Mouse (Mus musculus) kidney, embryonic 16.5 days (tissue): ENCODE measurements around the gene Gm49333. TPM values are rescaled to one million over a fixed set of nuclear protein-coding genes. Genes with fewer than 3 reads are reported as not detected.

ENCODE experiments used
- ATAC-seq: fragments of 200-750 bp; cut with Nextera tagmentation; 2 replicates; pipeline ENCODE4 v1.8.0; 2017; ENCODE audit warnings: moderate TSS enrichment; ENCODE audit not compliant: low FRiP score, low TSS enrichment
- H3K27ac ChIP-seq: fragments of 300-500 bp; sonication (generic); 2 replicates; pipeline ENCODE4 v1.5.1; 2014; ENCODE audit warnings: low read length
- H3K27me3 ChIP-seq: fragments of 300-500 bp; sonication (generic); 2 replicates; pipeline ENCODE4 v1.6.1; 2014; ENCODE audit warnings: low read length, control low read depth, mixed read lengths; ENCODE audit not compliant: insufficient read depth
- H3K36me3 ChIP-seq: fragments of 300-500 bp; sonication (generic); 2 replicates; pipeline ENCODE4 v1.6.1; 2014; ENCODE audit warnings: low read length, control low read depth, mixed read lengths; ENCODE audit not compliant: insufficient read depth
- H3K4me1 ChIP-seq: fragments of 300-500 bp; sonication (generic); 2 replicates; pipeline ENCODE4 v1.6.1; 2014; ENCODE audit warnings: low read length, control low read depth, mixed read lengths; ENCODE audit not compliant: insufficient read depth
- H3K4me2 ChIP-seq: fragments of 300-500 bp; sonication (generic); replicated peaks from 2 replicates; pipeline ENCODE4 v1.6.1; 2014; ENCODE audit warnings: low read depth, low read length
- H3K4me3 ChIP-seq: fragments of 300-500 bp; sonication (generic); 2 replicates; pipeline ENCODE4 v1.5.1; 2014; ENCODE audit warnings: mild to moderate bottlenecking, low read length
- H3K9ac ChIP-seq: fragments of 300-500 bp; sonication (generic); replicated peaks from 2 replicates; pipeline ENCODE4 v1.6.1; 2014; ENCODE audit warnings: low read length
- H3K9me3 ChIP-seq: fragments of 300-500 bp; sonication (generic); 2 replicates; pipeline ENCODE4 v1.6.1; 2016; ENCODE audit warnings: low read length, control low read depth
- WGBS: fragments of 180-500 bp; shearing (Covaris S2); extraction: QIAGEN DNeasy Blood & Tissue Kit; methylation state at CpG from one replicate; pipeline ENCODE4 v1.1.7; 2014; 5-methylcytosine and 5-hydroxymethylcytosine counted together
- polyA plus RNA-seq: library from polyadenylated mRNA; unstranded; fragments of >200 nt; fragmentation: Nextera tagmentation; extraction: Ambion mirVana; gene quantifications from 2 replicates; pipeline ENCODE4 v1.2.1, GENCODE M21; 2015

Gm49333 gene
- polyA plus RNA-seq = not detected in 2 replicates

GRCm38 (mm10) chr16:20611357-20612227, at the start of gene Gm49333, which contains the start of the genes Eef1akmt4 and Alg3:
TSS of gene Gm49333 (plus strand) at chr16:20611610.
TSS of gene Eef1akmt4 (plus strand) at chr16:20611593.
TSS of gene Alg3 (minus strand) at chr16:20611735.
- Histone ChIP-seq H3K27me3 (no peaks in the 10 kb centered on the region), H3K9ac (peak within 1 kb of the TSS; percentile 91), H3K9me3 (no peaks in the 10 kb centered on the region), H3K36me3 (0 out of 2 replicates have a peak, but pooled peaks cover 3% of the 10 kb centered on the region), H3K4me3 (peak within 1 kb of the TSS; percentile 90), H3K27ac (peak within 1 kb of the TSS; percentile 86), H3K4me2 (peak within 1 kb of the TSS; percentile 90), H3K4me1 (peaks cover 10% of the 10 kb centered on the region)
- peak; percentile 98 for ATAC-seq
- WGBS = under 1% methylated on average over 41 of the region's 41 CpGs

GRCm38 (mm10) chr16:20565075-20565474, 46.3 kb upstream of the Gm49333 start:
- no peak overlapping the region for H3K9ac ChIP-seq
- H3K9me3 ChIP-seq = no peaks in the 10 kb centered on the region
- ATAC-seq = no peak
- WGBS = 65% methylated on average over 1 of the region's 1 CpGs
- H3K4me2 ChIP-seq = no peak overlapping the region
- H3K27me3 ChIP-seq = no peaks in the 10 kb centered on the region
- H3K27ac ChIP-seq = no peak overlapping the region
- H3K36me3 ChIP-seq = peaks cover 31% of the 10 kb centered on the region
- H3K4me1 ChIP-seq = no peaks in the 10 kb centered on the region
- no peak overlapping the region for H3K4me3 ChIP-seq

DNA sequence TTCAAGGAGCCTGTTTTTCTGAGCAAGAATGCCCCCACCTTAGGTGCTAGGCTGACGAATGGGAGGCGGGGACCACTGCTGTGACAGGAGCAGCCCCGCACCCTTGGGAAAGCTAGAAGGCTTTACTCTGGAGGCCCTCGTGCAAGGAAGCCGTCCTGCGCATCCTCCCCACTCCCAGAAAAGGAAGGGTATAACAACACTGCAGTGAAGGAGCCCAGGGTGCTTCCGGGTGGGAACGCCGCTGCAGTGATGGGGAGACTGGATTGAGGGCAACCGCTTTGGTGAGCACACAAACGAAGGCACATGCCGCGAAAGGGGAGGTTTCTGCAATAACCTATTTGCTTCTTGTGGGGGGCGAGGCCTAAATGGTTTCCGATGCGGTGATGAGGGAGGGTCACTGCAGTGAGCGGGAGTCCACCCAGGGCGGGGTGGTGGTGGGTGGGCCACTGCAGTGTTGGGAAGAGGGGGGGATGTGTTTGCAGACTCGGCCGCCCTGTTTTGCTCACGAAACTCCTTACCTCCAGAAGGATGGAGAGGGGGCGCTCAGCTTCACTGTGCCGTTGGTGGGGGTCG, 22.0 kb upstream of the Gm49333 start, which contains the start of gene Vwa5b2:
Gene Vwa5b2 (plus strand): TSS at position 106 of the 573 bp plus-strand sequence.
- peak; percentile 7; the same call in 1 of the 2 replicates for ATAC-seq
- peak within 1 kb of the TSS; percentile 92 for H3K4me2 ChIP-seq
- H3K4me3 ChIP-seq = peak within 1 kb of the TSS; percentile 48
- H3K27me3 ChIP-seq = peaks cover 49% of the 10 kb centered on the region
- H3K9ac ChIP-seq = peak within 1 kb of the TSS; percentile 61
- H3K4me1 ChIP-seq = peaks cover 19% of the 10 kb centered on the region
- WGBS = under 1% methylated on average over 24 of the region's 24 CpGs
- H3K27ac ChIP-seq = no peak within 1 kb of the TSS
- no peaks in the 10 kb centered on the region for H3K9me3 ChIP-seq
- no peaks in the 10 kb centered on the region for H3K36me3 ChIP-seq

GRCm38 (mm10) chr16:20589939-20590679, 21.3 kb upstream of the Gm49333 start:
- Histone ChIP-seq H3K36me3 (no peaks in the 10 kb centered on the region), H3K4me1 (peaks cover 19% of the 10 kb centered on the region), H3K27me3 (peaks cover 49% of the 10 kb centered on the region), H3K9me3 (no peaks in the 10 kb centered on the region), H3K27ac (no peak overlapping the region), H3K4me3 (peak overlapping the region; percentile 48), H3K9ac (peak overlapping the region; percentile 61), H3K4me2 (peak overlapping the region; percentile 92)
- ATAC-seq = peak; percentile 83
- 0% methylated on average over 39 of the region's 39 CpGs for WGBS

DNA sequence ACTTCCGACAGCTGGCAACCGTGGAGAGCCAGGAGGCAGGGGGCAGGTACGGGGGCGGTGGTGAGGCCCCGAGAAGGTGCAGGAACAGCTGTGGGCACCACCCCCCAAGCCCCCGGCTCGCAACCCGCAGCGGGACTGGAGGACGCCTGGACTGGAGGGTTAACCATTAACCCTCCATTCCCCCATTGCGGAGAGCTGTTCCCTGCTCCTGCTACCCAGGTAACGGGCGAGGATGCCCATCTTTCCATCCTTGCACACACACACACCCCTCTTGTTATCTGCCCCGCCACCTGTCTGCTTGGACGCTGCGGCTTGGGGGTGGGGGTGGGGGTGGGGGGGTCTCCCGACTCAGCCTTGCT, 20.8 kb upstream of the Gm49333 start:
- H3K4me1 ChIP-seq = peaks cover 19% of the 10 kb centered on the region
- H3K36me3 ChIP-seq = no peaks in the 10 kb centered on the region
- no peak overlapping the region for H3K9ac ChIP-seq
- H3K4me3 ChIP-seq = peak overlapping the region; percentile 48
- H3K27ac ChIP-seq = no peak overlapping the region
- peak overlapping the region; percentile 92 for H3K4me2 ChIP-seq
- H3K27me3 ChIP-seq = peaks cover 49% of the 10 kb centered on the region
- 5% methylated on average over 17 of the region's 17 CpGs for WGBS
- no peaks in the 10 kb centered on the region for H3K9me3 ChIP-seq
- peak; percentile 53 for ATAC-seq

DNA sequence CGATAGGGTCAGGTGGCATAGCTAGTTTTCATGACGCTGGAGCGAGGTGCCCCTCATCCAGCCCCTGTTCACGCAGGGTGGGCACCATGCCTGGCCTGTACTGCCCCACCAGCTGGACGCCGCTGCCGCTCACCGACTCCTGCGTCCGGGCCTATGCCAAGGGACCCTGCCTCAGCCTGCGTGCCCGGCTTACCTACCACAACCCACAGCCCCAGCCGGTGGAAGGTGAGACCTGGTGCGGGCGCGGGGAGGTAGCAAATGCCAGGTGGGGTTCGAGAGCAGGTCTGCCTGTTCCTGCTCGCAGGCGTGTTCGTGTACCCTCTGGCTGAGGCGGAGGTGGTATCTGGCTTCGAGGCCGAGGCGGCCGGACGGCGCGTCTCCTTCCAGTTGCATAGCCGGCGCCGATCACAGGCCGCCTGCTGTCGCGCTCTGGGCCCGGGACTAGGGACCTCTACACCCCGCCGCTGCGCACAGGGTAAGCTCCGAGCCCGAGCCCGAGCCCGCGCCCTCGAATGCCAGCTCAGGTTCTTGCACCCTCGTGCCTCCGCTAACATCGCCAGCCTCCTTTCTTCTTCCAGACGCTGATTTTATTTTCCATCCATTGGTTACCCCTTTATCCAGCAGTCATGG, 20.2 kb upstream of the Gm49333 start:
- Histone ChIP-seq H3K9ac (no peak overlapping the region), H3K4me1 (peaks cover 19% of the 10 kb centered on the region), H3K9me3 (no peaks in the 10 kb centered on the region), H3K4me2 (peak overlapping the region; percentile 92), H3K27me3 (peaks cover 49% of the 10 kb centered on the region), H3K4me3 (peak overlapping the region; percentile 48), H3K27ac (no peak overlapping the region), H3K36me3 (no peaks in the 10 kb centered on the region)
- ATAC-seq = peak; percentile 28; the same call in 1 of the 2 replicates
- 4% methylated on average over 48 of the region's 48 CpGs for WGBS

DNA sequence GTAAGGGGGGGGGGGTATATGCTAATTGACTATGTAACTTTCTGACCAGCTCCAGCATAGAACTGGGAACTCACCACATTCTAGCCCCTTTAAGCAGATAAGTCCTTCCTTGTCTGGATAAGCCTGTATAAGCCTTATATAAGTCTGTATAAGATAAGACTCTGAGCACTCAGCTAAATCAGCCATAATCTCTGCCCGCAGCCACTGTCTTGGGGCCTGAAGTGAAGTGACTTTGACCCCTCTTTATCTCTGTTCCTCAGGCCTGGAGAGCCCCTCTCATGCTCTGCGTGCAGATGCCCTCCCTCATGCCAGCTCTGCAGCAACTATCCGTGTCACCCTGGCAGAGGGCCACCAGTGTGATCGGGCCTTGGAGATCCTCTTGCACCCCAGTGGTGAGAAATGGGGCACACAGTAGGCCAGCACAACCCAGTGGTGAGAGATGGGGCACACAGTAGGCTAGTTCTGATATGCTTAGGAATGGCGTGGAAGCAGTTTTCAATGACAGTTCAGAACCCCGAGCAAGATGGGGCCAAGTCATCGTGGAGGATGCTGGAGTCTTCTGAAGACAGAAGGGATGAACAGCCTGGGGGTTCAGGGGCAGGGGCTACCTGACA, 16.2 kb upstream of the Gm49333 start:
- H3K27ac ChIP-seq = no peak overlapping the region
- H3K4me1 ChIP-seq = peaks cover 12% of the 10 kb centered on the region; the same call in 1 of the 2 replicates
- H3K4me3 ChIP-seq = no peak overlapping the region
- no peak for ATAC-seq
- no peak overlapping the region for H3K4me2 ChIP-seq
- H3K36me3 ChIP-seq = no peaks in the 10 kb centered on the region
- H3K9ac ChIP-seq = no peak overlapping the region
- H3K27me3 ChIP-seq = peaks cover 33% of the 10 kb centered on the region
- H3K9me3 ChIP-seq = no peaks in the 10 kb centered on the region
- WGBS = 85% methylated on average over 7 of the region's 7 CpGs

DNA sequence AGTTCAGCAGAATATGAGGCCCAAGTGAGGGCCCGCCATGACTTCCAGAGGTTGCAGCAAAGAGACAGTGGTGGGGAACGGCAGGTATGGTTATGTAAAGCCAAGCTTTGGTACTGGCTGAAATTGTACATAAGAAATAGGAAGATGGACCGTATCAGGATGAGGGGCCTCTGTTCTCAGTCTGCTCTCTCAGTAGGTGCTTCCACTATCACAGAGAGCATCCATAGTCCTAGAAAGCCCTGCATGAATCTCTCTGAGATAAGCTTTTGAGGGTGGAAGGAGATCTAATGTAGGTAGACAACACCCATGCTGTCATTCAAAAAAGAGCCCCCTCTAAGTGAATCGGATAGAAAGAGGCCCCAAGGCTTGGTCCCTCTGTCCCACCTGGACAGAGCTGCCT, 15.7 kb upstream of the Gm49333 start:
- Histone ChIP-seq H3K36me3 (no peaks in the 10 kb centered on the region), H3K27me3 (peaks cover 27% of the 10 kb centered on the region), H3K9ac (no peak overlapping the region), H3K27ac (no peak overlapping the region), H3K4me3 (no peak overlapping the region), H3K4me2 (no peak overlapping the region), H3K4me1 (peaks cover 6% of the 10 kb centered on the region; the same call in 1 of the 2 replicates), H3K9me3 (no peaks in the 10 kb centered on the region)
- ATAC-seq = no peak
- 80% methylated on average over 4 of the region's 4 CpGs for WGBS
